Mouse (Mus musculus) neural tube, embryonic 11.5 days (tissue): ENCODE measurements around the gene Hmgn3. TPM values are rescaled to one million over a fixed set of nuclear protein-coding genes. Genes with fewer than 3 reads are reported as not detected.

Source experiments
- ATAC-seq: fragments of 200-750 bp; cut with Nextera tagmentation; 2 replicates; pipeline ENCODE4 v1.8.0; 2017; ENCODE audit warnings: moderate number of reproducible peaks, mild to moderate bottlenecking, moderate TSS enrichment, moderate library complexity; ENCODE audit not compliant: insufficient read depth, low FRiP score, low TSS enrichment
- DNase-seq: peaks from one replicate; pipeline ENCODE4 v3.0.0-alpha.2; 2015; ENCODE audit warnings: low spot score
- H3K27ac ChIP-seq: fragments of 300-500 bp; sonication (generic); 2 replicates; pipeline ENCODE4 v1.5.1; 2014; ENCODE audit warnings: low read depth, mild to moderate bottlenecking, low read length
- H3K27me3 ChIP-seq: fragments of 300-500 bp; sonication (generic); 2 replicates; pipeline ENCODE4 v1.6.1; 2014; ENCODE audit warnings: mild to moderate bottlenecking, low read length, mixed read lengths; ENCODE audit not compliant: control insufficient read depth, insufficient read depth
- H3K36me3 ChIP-seq: fragments of 300-500 bp; sonication (generic); 2 replicates; pipeline ENCODE4 v1.6.1; 2014; ENCODE audit warnings: mild to moderate bottlenecking, low read length, moderate library complexity, mixed read lengths; ENCODE audit not compliant: control insufficient read depth, insufficient read depth
- H3K4me1 ChIP-seq: fragments of 300-500 bp; sonication (generic); 2 replicates; pipeline ENCODE4 v1.6.1; 2014; ENCODE audit warnings: low read length, mixed read lengths; ENCODE audit not compliant: control insufficient read depth, insufficient read depth
- H3K4me2 ChIP-seq: fragments of 300-500 bp; sonication (generic); 2 replicates; pipeline ENCODE4 v1.6.1; 2014; ENCODE audit warnings: low read depth, mild to moderate bottlenecking, moderate library complexity
- H3K4me3 ChIP-seq: fragments of 300-500 bp; sonication (generic); 2 replicates; pipeline ENCODE4 v1.5.1; 2014; ENCODE audit warnings: low read depth, low read length
- H3K9ac ChIP-seq: fragments of 300-500 bp; sonication (generic); 2 replicates; pipeline ENCODE4 v1.6.1; 2014; ENCODE audit warnings: mild to moderate bottlenecking, low read length
- H3K9me3 ChIP-seq: fragments of 300-500 bp; sonication (generic); 2 replicates; pipeline ENCODE4 v1.6.1; 2016; ENCODE audit warnings: low read length; ENCODE audit not compliant: control insufficient read depth
- WGBS: fragments of 180-500 bp; shearing (Covaris S2); extraction: QIAGEN DNeasy Blood & Tissue Kit; methylation state at CpG from one replicate; pipeline ENCODE4 v1.1.7; 2014; 5-methylcytosine and 5-hydroxymethylcytosine counted together
- polyA plus RNA-seq: library from polyadenylated mRNA; unstranded; fragments of >200 nt; fragmentation: Nextera tagmentation; extraction: Ambion mirVana; gene quantifications from 2 replicates; pipeline ENCODE4 v1.2.1, GENCODE M21; 2014

Gene Hmgn3
- polyA plus RNA-seq, 1 experiment from 2014 or later, result 103 TPM

DNA sequence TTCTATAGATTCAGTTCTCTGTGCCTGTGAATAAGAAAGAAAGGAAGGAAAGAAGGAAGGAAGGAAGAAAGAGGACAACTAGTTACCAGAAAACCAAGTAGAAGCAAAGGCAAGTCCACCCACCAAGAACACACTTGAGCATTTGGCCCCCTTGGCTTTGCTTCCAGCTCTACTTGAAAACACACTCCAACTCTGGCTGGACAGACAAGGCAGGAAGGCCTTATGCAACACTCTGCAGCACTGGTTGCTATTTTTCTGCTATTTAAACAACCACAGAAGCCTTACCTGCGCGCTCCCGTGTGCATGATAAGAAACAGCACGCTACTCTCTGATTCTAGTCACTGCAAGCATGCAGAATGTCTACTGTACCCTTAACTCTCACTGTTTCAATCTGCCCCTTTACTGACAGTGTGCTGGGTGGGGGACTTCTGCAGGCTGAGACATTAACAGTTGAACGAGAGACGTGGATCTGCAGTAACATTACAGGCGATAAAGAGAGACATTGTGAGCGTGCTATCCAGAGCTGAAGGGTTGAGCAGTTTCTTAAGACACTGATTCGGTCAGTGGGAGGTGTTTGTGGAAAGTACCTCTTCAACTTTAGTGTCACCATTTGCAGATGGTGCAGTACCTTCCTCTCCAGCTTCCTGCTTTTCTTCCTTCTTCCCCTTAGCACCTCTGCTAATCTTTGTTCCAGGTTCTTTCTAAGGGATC, 35.9 kb downstream of the Hmgn3 start:
- Histone ChIP-seq H3K4me1 (no peaks in the 10 kb centered on the region), H3K36me3 (no peaks in the 10 kb centered on the region; the same call in 1 of the 2 replicates), H3K4me3 (no peak overlapping the region), H3K9ac (no peak overlapping the region), H3K27me3 (no peaks in the 10 kb centered on the region), H3K4me2 (no peak overlapping the region), H3K27ac (no peak overlapping the region), H3K9me3 (no peaks in the 10 kb centered on the region)
- WGBS, result 95% methylated on average over 9 of the region's 9 CpGs
- DNase-seq (no peak), ATAC-seq (no peak)

DNA sequence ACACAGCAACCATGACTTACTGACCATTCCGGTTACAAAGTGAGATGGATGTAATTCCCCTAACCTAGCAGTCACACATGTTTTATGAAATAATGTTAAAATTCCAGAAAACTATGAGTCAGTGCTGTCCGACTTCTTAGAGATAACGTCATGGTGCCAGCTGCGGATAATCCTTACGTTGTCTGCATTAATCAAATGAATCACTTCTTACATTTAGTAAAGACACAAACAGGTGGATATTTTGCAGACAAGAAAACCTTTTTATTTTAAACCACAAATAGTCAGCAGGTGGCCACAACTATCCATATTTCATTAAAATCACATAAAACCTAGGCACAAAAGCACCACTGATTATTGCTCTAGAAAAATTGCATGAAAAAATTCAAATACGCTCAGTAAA, 36.8 kb downstream of the Hmgn3 start:
- ATAC-seq, result no peak
- H3K9ac ChIP-seq, result no peak overlapping the region
- no peak overlapping the region for H3K27ac ChIP-seq
- WGBS, result 88% methylated on average over 6 of the region's 6 CpGs
- no peaks in the 10 kb centered on the region; the same call in 1 of the 2 replicates for H3K36me3 ChIP-seq
- H3K4me1 ChIP-seq, result no peaks in the 10 kb centered on the region
- no peak for DNase-seq
- H3K4me3 ChIP-seq, result no peak overlapping the region
- H3K27me3 ChIP-seq, result no peaks in the 10 kb centered on the region
- no peaks in the 10 kb centered on the region for H3K9me3 ChIP-seq
- H3K4me2 ChIP-seq, result no peak overlapping the region

DNA sequence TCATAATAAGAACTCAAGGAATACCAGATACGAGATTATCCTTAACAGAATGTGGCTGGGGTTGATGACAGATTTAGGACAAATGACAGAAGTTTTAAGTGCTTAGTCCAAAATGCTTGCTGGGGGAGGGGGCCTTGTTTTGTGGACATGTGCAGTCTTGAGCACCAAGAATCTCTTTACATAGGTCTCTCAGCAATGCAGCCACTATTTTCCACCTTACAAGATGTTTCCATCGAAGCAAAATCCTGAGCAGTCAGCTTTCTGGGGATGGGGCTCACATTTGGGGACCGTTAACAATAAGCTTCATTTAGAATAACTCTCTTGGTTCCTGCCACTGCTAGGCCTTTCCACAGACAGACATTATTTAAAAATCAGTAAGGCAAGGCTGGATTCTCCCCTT, 37.7 kb downstream of the Hmgn3 start:
- Histone ChIP-seq H3K36me3 (no peaks in the 10 kb centered on the region; the same call in 1 of the 2 replicates), H3K9me3 (no peaks in the 10 kb centered on the region), H3K4me2 (no peak overlapping the region), H3K9ac (no peak overlapping the region), H3K27me3 (no peaks in the 10 kb centered on the region), H3K4me1 (no peaks in the 10 kb centered on the region), H3K4me3 (no peak overlapping the region), H3K27ac (no peak overlapping the region)
- DNase-seq (no peak), ATAC-seq (no peak)
- WGBS, result 79% methylated on average over 3 of the region's 3 CpGs

DNA sequence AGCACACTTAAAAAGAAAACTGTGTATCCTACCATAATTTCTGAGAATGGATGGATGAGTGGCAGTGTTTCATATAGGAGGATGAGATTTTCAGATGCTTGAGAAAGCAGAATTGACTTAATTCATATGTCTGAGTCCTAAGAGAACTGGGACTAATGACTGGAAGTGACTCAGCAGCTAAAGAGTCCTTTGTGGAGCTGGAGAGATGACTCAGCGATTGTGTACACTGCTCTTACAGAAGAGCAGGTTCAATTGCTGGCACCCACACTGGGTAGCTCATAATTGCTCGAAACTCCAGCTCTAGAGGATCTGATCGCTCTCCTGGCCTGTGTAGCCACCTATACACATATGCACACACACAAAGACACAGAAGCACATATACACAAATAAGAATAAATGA, 42.7 kb downstream of the Hmgn3 start:
- Histone ChIP-seq H3K4me2 (no peak overlapping the region), H3K9me3 (no peaks in the 10 kb centered on the region), H3K4me3 (no peak overlapping the region), H3K9ac (no peak overlapping the region), H3K27ac (no peak overlapping the region), H3K27me3 (no peaks in the 10 kb centered on the region), H3K4me1 (no peaks in the 10 kb centered on the region), H3K36me3 (no peaks in the 10 kb centered on the region)
- 85% methylated on average over 3 of the region's 3 CpGs for WGBS
- DNase-seq (no peak), ATAC-seq (no peak)

DNA sequence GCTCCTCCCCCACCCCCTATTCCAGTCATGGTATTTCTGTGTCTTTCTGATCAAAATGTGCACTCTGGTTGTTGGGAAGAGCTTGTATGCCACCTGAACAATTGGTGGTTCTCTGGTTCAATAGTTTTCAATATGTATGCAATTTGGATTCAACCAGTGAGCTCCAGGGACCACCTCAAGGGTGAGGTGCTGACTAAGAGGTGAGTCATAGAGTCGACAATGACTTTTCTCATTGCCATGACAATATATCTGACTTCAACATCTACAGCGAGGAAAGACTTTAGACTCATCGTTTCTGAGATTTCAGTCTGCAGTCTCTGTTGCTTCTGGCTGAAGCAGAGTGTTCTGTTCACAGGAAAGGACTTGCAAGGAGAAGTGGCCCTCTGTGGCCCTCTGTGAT, 44.8 kb downstream of the Hmgn3 start:
- Histone ChIP-seq H3K4me1 (no peaks in the 10 kb centered on the region), H3K27me3 (no peaks in the 10 kb centered on the region), H3K9ac (no peak overlapping the region), H3K4me2 (no peak overlapping the region), H3K9me3 (no peaks in the 10 kb centered on the region), H3K4me3 (no peak overlapping the region), H3K27ac (no peak overlapping the region), H3K36me3 (no peaks in the 10 kb centered on the region)
- WGBS, result 88% methylated on average over 3 of the region's 3 CpGs
- DNase-seq (no peak), ATAC-seq (no peak)

DNA sequence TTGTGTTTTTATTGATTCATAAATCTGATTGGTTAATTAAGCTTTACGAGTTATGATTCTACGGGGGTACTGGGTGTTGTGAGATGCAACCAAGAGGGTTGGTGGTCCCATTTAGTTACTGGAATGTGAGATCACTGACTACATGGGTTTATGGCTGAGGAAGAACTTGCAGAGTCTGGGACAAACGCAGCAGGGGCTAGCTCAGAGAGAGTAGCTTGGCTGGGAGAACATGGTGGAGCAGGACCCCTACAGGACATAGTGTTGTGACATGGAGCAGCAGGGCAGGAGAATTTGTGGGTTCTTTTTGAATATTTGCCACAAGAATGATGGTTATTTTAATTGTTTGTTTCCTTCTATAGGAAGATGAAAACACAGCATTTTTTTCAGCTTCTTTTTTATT, 45.7 kb downstream of the Hmgn3 start:
- Histone ChIP-seq H3K36me3 (no peaks in the 10 kb centered on the region), H3K4me3 (no peak overlapping the region), H3K4me2 (no peak overlapping the region), H3K9me3 (no peaks in the 10 kb centered on the region), H3K27me3 (no peaks in the 10 kb centered on the region), H3K27ac (no peak overlapping the region), H3K4me1 (no peaks in the 10 kb centered on the region), H3K9ac (no peak overlapping the region)
- WGBS, result 89% methylated on average over 3 of the region's 3 CpGs
- ATAC-seq (no peak), DNase-seq (no peak)

DNA sequence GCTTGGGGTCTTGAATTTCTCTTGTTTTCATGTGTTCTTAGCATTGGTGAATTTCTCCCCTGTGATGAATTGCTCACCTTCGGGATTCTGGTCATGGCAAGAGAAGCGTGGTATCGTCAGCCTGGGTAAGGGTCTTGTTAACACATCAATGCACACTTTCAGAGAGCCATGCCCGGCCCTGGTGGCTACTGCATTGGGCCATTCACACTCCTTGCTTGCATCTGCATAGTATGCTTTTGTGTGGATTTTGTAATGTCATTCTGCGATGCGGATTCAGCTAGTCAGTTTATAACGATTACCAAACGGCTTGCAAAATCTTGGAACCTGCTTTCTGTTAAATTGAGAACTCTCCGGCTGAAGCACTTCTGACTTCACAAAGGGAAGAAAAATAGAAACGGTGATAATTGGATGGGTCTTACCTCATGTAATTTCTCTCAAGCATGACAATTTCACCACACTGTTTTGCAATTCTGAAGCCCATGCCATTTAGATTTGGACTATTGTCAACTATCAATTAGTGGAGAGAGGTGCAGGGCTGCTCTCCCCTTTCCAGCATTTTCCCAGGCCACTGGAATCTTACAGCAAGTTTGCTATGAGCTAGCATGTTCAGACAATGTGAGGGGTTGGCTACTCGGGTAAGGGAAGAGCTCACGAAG, 47.7 kb downstream of the Hmgn3 start:
- no peak for DNase-seq
- no peak overlapping the region for H3K4me3 ChIP-seq
- H3K4me1 ChIP-seq, result no peaks in the 10 kb centered on the region
- H3K4me2 ChIP-seq, result no peak overlapping the region
- H3K9ac ChIP-seq, result no peak overlapping the region
- H3K27me3 ChIP-seq, result no peaks in the 10 kb centered on the region
- no peaks in the 10 kb centered on the region for H3K36me3 ChIP-seq
- no peak for ATAC-seq
- no peaks in the 10 kb centered on the region for H3K9me3 ChIP-seq
- 74% methylated on average over 12 of the region's 12 CpGs for WGBS
- H3K27ac ChIP-seq, result no peak overlapping the region

DNA sequence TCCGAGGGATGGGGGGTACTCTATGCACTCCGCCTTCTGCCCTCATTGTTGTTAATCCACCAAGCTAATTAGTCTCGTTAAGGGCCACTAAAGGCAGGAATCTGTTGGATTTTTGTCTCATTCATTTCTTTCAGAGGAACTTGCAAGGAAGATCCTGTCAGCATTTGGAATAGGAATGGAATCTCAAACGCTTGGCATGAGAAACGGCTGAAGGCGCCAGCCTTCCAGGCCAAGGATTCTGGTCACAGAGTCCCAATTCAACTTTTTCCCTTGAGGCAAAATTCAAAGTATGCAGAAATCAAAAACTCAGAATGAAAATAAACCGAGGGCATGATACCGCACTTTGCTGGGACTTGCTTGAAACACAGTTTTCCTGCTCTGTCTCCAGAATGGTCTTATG, 48.7 kb downstream of the Hmgn3 start:
- no peak overlapping the region for H3K27ac ChIP-seq
- no peaks in the 10 kb centered on the region for H3K36me3 ChIP-seq
- no peak for DNase-seq
- no peak overlapping the region for H3K4me2 ChIP-seq
- no peak overlapping the region for H3K9ac ChIP-seq
- ATAC-seq, result no peak
- H3K4me1 ChIP-seq, result no peaks in the 10 kb centered on the region
- H3K9me3 ChIP-seq, result no peaks in the 10 kb centered on the region
- WGBS, result 73% methylated on average over 8 of the region's 8 CpGs
- H3K27me3 ChIP-seq, result no peaks in the 10 kb centered on the region
- H3K4me3 ChIP-seq, result no peak overlapping the region

DNA sequence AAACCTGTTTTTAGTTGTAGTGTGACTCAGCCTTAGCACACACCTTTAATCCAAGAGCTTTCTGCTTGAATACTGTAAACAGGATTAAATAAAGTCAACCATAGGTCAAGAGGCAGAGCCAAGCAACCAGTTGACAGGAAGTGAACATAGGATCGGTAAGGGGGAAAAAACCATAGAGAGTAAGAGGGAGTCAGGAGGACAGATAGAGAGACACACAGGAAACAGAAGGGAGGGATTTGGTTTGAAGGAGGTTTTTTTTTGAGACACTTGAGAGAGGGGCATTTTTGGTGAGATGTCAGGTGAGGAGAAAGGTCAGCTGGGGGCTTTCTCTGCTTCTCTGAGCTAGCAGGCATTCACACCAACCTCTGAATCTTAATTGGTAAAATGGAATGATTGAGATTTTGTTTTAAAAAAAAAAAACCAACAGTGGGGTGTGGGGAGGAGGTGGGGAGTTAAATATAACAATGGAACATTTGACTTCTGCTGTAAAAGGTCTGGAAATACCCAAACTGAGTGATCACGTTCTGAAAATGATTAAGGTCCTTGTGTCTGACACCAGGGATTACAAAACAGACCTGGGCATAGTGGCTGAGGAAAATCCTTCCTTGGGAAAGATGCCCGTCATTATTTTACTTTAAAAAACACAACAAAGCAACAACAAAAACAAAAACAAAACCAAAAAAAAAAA, 51.7 kb downstream of the Hmgn3 start:
- no peaks in the 10 kb centered on the region for H3K9me3 ChIP-seq
- H3K27me3 ChIP-seq, result no peaks in the 10 kb centered on the region
- no peak overlapping the region for H3K4me2 ChIP-seq
- no peak overlapping the region for H3K4me3 ChIP-seq
- no peak overlapping the region for H3K27ac ChIP-seq
- no peak overlapping the region for H3K9ac ChIP-seq
- no peaks in the 10 kb centered on the region for H3K4me1 ChIP-seq
- ATAC-seq, result no peak
- no peaks in the 10 kb centered on the region for H3K36me3 ChIP-seq
- 89% methylated on average over 3 of the region's 3 CpGs for WGBS
- no peak for DNase-seq
